Mouse (Mus musculus) cerebellum, adult 11-12 months (tissue): ENCODE results near the gene Gm20903.
"Not testable (repeated sequence)": the region's sequence is repeated elsewhere in the genome, so short reads cannot be mapped to it uniquely, and the experiment has no call there.

Experiments used
- DNase-seq: peaks from one replicate; pipeline ENCODE4 v3.0.0; 2022

The Gm20903 gene

DNA sequence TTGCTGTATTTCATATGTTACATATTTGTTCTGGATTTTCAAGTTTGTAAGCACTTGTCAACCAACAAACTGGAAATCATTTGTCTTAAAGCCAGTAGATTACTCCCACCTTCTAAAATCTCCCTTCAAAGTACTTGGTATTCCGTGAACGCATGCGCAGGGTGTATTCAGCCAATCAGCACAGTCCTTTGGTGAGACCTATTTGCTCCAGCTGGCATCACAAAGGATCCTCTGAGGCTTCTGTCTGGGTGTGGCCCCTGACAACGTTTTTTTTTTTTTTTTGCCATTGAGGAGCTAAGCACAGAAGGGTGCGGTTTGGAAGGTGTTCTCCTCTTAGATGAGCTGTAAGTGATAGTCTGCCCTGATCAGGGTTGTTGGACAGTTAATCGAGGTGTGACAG, at the start of gene Gm20903:
TSS of gene Gm20903 (plus strand) at position 301 of the 400 bp plus-strand sequence.
- DNase-seq, result not testable (repeated sequence)
